1 mouse cellular context compared by ENCODE assay signal in genomic region chr14:50871284-50871683, GRCm38 (mm10).
TF ChIP-seq lines count a peak whose summit lies in the region.

No protein-coding gene starts in this region.

TF ChIP-seq in MEL, 35 proteins besides CTCF, POLR2A, EP300 and RAD21 (continued from another document):
- TF ChIP-seq NRF1 (IDR thresholded peaks at IDR 0.05; ENCODE audit: insufficient read depth, low read depth, low read length, poor library complexity, severe bottlenecking) (no peak), HCFC1 (IDR thresholded peaks at IDR 0.05; ENCODE audit: low read depth, low read length) (no peak), MEF2A (IDR thresholded peaks at IDR 0.05; ENCODE audit: extremely low read depth, insufficient replicate concordance, low read depth, low read length, poor library complexity, severe bottlenecking) (no peak), MAZ (IDR thresholded peaks at IDR 0.05; ENCODE audit: low read depth, low read length) (no peak), GABPA (IDR thresholded peaks at IDR 0.05; ENCODE audit: low read depth, low read length) (no peak), TBP (IDR thresholded peaks at IDR 0.05; ENCODE audit: low read depth, low read length) (no peak), ZNF384 (IDR thresholded peaks at IDR 0.05; ENCODE audit: low read depth, low read length) (no peak), CHD1 (IDR thresholded peaks at IDR 0.05; ENCODE audit: low read depth, low read length) (no peak), CHD2 (IDR thresholded peaks at IDR 0.05; ENCODE audit: low read length) (no peak), POLR2AphosphoS2 (IDR thresholded peaks at IDR 0.05; ENCODE audit: low read length) (no peak), ZMIZ1 (IDR thresholded peaks at IDR 0.05; ENCODE audit: low read depth, low read length) (no peak), JUND (IDR thresholded peaks at IDR 0.05; ENCODE audit: low read depth, low read length) (no peak)
